Mouse (Mus musculus): ENCODE data around the gene Hebp1.

DNA sequence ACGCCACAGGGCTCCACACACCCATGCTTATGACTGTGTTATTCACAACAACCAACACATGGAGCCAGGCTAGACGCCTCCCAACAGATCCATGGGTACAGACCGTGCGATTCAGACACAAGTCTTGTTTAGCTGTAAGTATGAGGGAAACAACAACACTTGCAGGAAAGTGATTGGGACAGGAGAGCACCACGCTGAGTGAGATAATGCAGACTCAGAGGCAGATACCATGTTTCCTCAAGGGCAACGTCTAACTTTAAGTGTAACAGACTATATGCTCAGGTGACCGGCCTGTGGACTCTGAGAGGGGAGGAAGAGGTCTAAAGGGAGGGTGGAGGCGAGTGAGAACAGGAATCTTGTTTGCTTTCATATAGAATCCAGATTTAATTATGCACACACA, 41.2 kb downstream of the Hebp1 start:
- TF ChIP-seq CTCF (IDR thresholded peaks at IDR 0.05; ENCODE audit: borderline replicate concordance, control insufficient read depth, extremely low read depth, insufficient read depth, low read length, poor library complexity) = no peak
- no peak for TF ChIP-seq POLR2A (IDR thresholded peaks at IDR 0.05; ENCODE audit: control insufficient read depth, extremely low read depth, insufficient read depth, low read length, poor library complexity)
